Mouse (Mus musculus) hindbrain, embryonic 13.5 days (tissue): Measurements from ENCODE around the gene Mrps2. TPM values are rescaled to one million over a fixed set of nuclear protein-coding genes. Genes with fewer than 3 reads are reported as not detected.
"Not testable (repeated sequence)": the region's sequence is repeated elsewhere in the genome, so short reads cannot be mapped to it uniquely, and the experiment has no call there.

Source experiments
- ATAC-seq: fragments of 200-750 bp; cut with Nextera tagmentation; 2 replicates; pipeline ENCODE4 v1.8.0; 2017; ENCODE audit warnings: moderate TSS enrichment; ENCODE audit not compliant: low FRiP score
- H3K27ac ChIP-seq: fragments of 300-500 bp; sonication (generic); 2 replicates; pipeline ENCODE4 v1.5.1; 2015; ENCODE audit warnings: inconsistent platforms, mild to moderate bottlenecking, moderate library complexity
- H3K27me3 ChIP-seq: fragments of 300-500 bp; sonication (generic); 2 replicates; pipeline ENCODE4 v1.6.1; 2015; ENCODE audit warnings: mild to moderate bottlenecking, inconsistent platforms
- H3K36me3 ChIP-seq: fragments of 300-500 bp; sonication (generic); 2 replicates; pipeline ENCODE4 v1.6.1; 2015; ENCODE audit warnings: mild to moderate bottlenecking, inconsistent platforms
- H3K4me1 ChIP-seq: fragments of 300-500 bp; sonication (generic); replicated peaks from 2 replicates; pipeline ENCODE4 v1.6.1; 2015; ENCODE audit warnings: inconsistent platforms
- H3K4me2 ChIP-seq: fragments of 300-500 bp; sonication (generic); 2 replicates; pipeline ENCODE4 v1.6.1; 2015; ENCODE audit warnings: inconsistent platforms, mild to moderate bottlenecking, moderate library complexity
- H3K4me3 ChIP-seq: fragments of 300-500 bp; sonication (generic); 2 replicates; pipeline ENCODE4 v1.5.1; 2015; ENCODE audit warnings: mild to moderate bottlenecking, inconsistent platforms
- H3K9ac ChIP-seq: fragments of 300-500 bp; sonication (generic); 2 replicates; pipeline ENCODE4 v1.6.1; 2015; ENCODE audit warnings: mild to moderate bottlenecking, inconsistent platforms
- H3K9me3 ChIP-seq: fragments of 300-500 bp; sonication (generic); 2 replicates; pipeline ENCODE4 v1.6.1; 2016; ENCODE audit warnings: inconsistent platforms
- WGBS: fragments of 180-500 bp; shearing (Covaris S2); methylation state at CpG from one replicate; pipeline ENCODE4 v1.1.7; 2015; 5-methylcytosine and 5-hydroxymethylcytosine counted together
- polyA plus RNA-seq: library from polyadenylated mRNA; unstranded; fragments of >200 nt; fragmentation: Nextera tagmentation; extraction: Ambion mirVana; gene quantifications from 2 replicates; pipeline ENCODE4 v1.2.1, GENCODE M21; 2015

The Mrps2 gene
- polyA plus RNA-seq, 1 experiment from 2014 or later: 51.9 TPM

- WGBS: 56% methylated on average over 5 of the region's 5 CpGs
Observed at GRCm38 (mm10) chr2:28511600-28511999, 43.7 kb downstream of the Mrps2 start.

GRCm38 (mm10) chr2:28512798-28513401, 45.0 kb downstream of the Mrps2 start, which contains the start of gene Ralgds:
Ralgds (plus strand) TSS chr2:28513125.
- H3K4me2 ChIP-seq: peak within 1 kb of the TSS; percentile 84
- H3K27me3 ChIP-seq: 0 out of 2 replicates have a peak, but pooled peaks cover 14% of the 10 kb centered on the region
- H3K4me3 ChIP-seq: peak within 1 kb of the TSS; percentile 88
- peaks cover 41% of the 10 kb centered on the region for H3K4me1 ChIP-seq
- under 1% methylated on average over 32 of the region's 71 CpGs for WGBS
- H3K27ac ChIP-seq: peak within 1 kb of the TSS; percentile 95
- peak; percentile 70 for ATAC-seq
- peak within 1 kb of the TSS; percentile 99 for H3K9ac ChIP-seq
- peaks cover 19% of the 10 kb centered on the region for H3K36me3 ChIP-seq
- H3K9me3 ChIP-seq: no peaks in the 10 kb centered on the region

More at GRCm38 (mm10) chr2:28511600-28511999, 43.7 kb downstream of the Mrps2 start:
- Histone ChIP-seq H3K4me1 (peaks cover 28% of the 10 kb centered on the region), H3K36me3 (peaks cover 13% of the 10 kb centered on the region), H3K27me3 (0 out of 2 replicates have a peak, but pooled peaks cover 14% of the 10 kb centered on the region)
- H3K27ac ChIP-seq, H3K9ac ChIP-seq, ATAC-seq, H3K9me3 ChIP-seq, H3K4me2 ChIP-seq, H3K4me3 ChIP-seq: not testable (repeated sequence)

GRCm38 (mm10) chr2:28513431-28514370, 45.8 kb downstream of the Mrps2 start:
- peaks cover 19% of the 10 kb centered on the region for H3K36me3 ChIP-seq
- H3K4me2 ChIP-seq: peak overlapping the region; percentile 84
- peak overlapping the region; percentile 88 for H3K4me3 ChIP-seq
- peak; percentile 60 for ATAC-seq
- H3K9ac ChIP-seq: peak overlapping the region; percentile 99
- H3K27ac ChIP-seq: peak overlapping the region; percentile 95
- H3K27me3 ChIP-seq: 0 out of 2 replicates have a peak, but pooled peaks cover 14% of the 10 kb centered on the region
- 6% methylated on average over 39 of the region's 47 CpGs for WGBS
- H3K9me3 ChIP-seq: no peaks in the 10 kb centered on the region
- peaks cover 49% of the 10 kb centered on the region for H3K4me1 ChIP-seq

DNA sequence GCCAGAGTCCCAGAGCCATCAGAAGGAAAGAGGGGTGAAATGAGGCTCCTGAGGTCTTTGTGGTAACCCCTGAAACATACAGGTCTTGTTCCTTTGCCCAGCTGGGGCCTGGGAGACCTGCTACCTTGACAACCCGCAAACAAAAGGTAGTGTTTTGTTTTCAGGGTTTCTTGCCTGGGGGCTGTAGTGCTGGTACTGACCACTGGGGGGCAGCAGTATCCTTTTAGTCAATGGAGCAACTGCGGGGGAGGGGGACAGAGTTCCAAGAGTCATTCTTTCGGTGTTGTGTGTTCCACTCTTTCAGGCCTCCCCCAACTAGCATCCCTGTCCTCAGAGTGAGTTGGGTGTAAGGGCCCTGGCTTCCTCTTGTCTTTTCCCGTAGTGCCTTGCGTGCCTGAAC, 46.6 kb downstream of the Mrps2 start:
- H3K27me3 ChIP-seq: 0 out of 2 replicates have a peak, but pooled peaks cover 14% of the 10 kb centered on the region
- 16% methylated on average over 5 of the region's 5 CpGs for WGBS
- peaks cover 57% of the 10 kb centered on the region for H3K4me1 ChIP-seq
- peak overlapping the region; percentile 99 for H3K9ac ChIP-seq
- peaks cover 19% of the 10 kb centered on the region for H3K36me3 ChIP-seq
- peak overlapping the region; percentile 84 for H3K4me2 ChIP-seq
- peak overlapping the region; percentile 95 for H3K27ac ChIP-seq
- peak overlapping the region; percentile 88 for H3K4me3 ChIP-seq
- ATAC-seq: no peak
- H3K9me3 ChIP-seq: no peaks in the 10 kb centered on the region

GRCm38 (mm10) chr2:28517206-28517909, 49.5 kb downstream of the Mrps2 start:
- Histone ChIP-seq H3K9ac (peak overlapping the region; percentile 26; the same call in 1 of the 2 replicates), H3K4me2 (peak overlapping the region; percentile 27; the same call in 1 of the 2 replicates), H3K4me1 (peaks cover 86% of the 10 kb centered on the region), H3K4me3 (no peak overlapping the region), H3K27me3 (no peaks in the 10 kb centered on the region), H3K27ac (peak overlapping the region; percentile 55), H3K9me3 (no peaks in the 10 kb centered on the region), H3K36me3 (peaks cover 28% of the 10 kb centered on the region)
- WGBS: 45% methylated on average over 5 of the region's 5 CpGs
- ATAC-seq: no peak

DNA sequence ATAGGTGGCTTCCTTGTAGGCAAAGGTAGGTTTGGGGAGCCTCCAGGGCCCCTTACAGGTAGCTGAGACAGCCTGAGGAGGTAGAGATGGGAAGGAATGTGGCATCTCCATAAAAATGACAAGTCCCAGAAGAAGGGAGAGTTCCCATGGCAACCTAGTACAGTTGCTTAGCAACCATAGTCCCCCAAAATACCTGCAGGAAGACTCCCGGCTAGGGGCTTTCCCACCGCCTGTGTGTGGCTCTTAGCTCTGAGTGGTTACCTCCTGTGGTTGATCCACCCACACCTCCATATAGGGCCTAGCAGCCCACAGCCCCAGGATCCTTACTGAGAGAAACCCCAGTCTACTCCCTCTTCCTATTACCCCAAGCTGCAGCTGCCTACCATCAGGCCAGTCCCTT, 50.4 kb downstream of the Mrps2 start:
- H3K9me3 ChIP-seq: no peaks in the 10 kb centered on the region
- peak overlapping the region; percentile 55 for H3K27ac ChIP-seq
- no peak for ATAC-seq
- 17% methylated on average over 2 of the region's 2 CpGs for WGBS
- peaks cover 33% of the 10 kb centered on the region for H3K36me3 ChIP-seq
- H3K27me3 ChIP-seq: no peaks in the 10 kb centered on the region
- H3K9ac ChIP-seq: peak overlapping the region; percentile 53
- H3K4me3 ChIP-seq: no peak overlapping the region
- H3K4me2 ChIP-seq: peak overlapping the region; percentile 27; the same call in 1 of the 2 replicates
- H3K4me1 ChIP-seq: peaks cover 90% of the 10 kb centered on the region

DNA sequence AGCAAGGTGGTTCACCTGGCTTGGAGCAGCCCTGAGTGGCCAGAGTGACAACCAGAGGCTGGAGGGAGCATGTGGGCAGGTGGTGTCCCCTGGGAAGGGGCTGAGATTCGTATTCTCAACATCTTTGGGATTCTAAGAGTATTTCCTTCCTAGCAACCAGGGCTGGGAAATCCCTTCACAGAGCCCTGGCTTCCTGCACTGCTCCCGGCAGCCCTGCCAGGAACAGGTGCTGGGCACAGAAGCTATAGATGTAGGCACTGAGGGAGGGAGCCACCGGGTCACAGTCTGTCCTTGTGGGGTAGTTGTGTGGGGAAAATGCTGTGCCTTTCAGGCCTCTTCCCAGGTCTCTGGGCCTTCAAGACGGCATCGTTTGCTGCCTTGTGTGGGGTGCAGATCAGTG, 52.7 kb downstream of the Mrps2 start:
- Histone ChIP-seq H3K36me3 (peaks cover 29% of the 10 kb centered on the region), H3K27ac (no peak overlapping the region), H3K4me1 (peaks cover 95% of the 10 kb centered on the region), H3K4me2 (no peak overlapping the region), H3K9ac (peak overlapping the region; percentile 35; the same call in 1 of the 2 replicates), H3K9me3 (no peaks in the 10 kb centered on the region), H3K27me3 (no peaks in the 10 kb centered on the region), H3K4me3 (no peak overlapping the region)
- no peak for ATAC-seq
- WGBS: 60% methylated on average over 5 of the region's 5 CpGs

Other genes starting within 250 kb of the Mrps2 start
- 11.3 and 14.0 TPM in 2 replicates for gene Ppp1r26, start 21.3 kb upstream of the Mrps2 start, polyA plus RNA-seq
- gene 1700007K13Rik, start 1.7 kb upstream of the Mrps2 start, polyA plus RNA-seq: 2.4 and 3.1 TPM in 2 replicates
- 0.52 and 1.0 TPM in 2 replicates for gene Gbgt1, start 28.8 kb downstream of the Mrps2 start, polyA plus RNA-seq
- 2.1 and 3.6 TPM in 2 replicates for gene Gm10134, start 38.0 kb downstream of the Mrps2 start, polyA plus RNA-seq
- 78.9 and 87.9 TPM in 2 replicates for gene Ralgds, start 45.1 kb downstream of the Mrps2 start, polyA plus RNA-seq
- 0.08 and 0.13 TPM in 2 replicates for gene Cel, start 95.3 kb downstream of the Mrps2 start, polyA plus RNA-seq
- 40.8 and 46.8 TPM in 2 replicates for gene Gtf3c5, start 115.7 kb downstream of the Mrps2 start, polyA plus RNA-seq
- 0.19 and 0.23 TPM in 2 replicates for gene Gfi1b, start 153.9 kb downstream of the Mrps2 start, polyA plus RNA-seq
- 33.7 and 33.9 TPM in 2 replicates for gene Tsc1, start 173.2 kb downstream of the Mrps2 start, polyA plus RNA-seq
- gene Spaca9, start 231.7 kb downstream of the Mrps2 start, polyA plus RNA-seq: 3.8 and 4.0 TPM in 2 replicates
- 1.9 and 2.3 TPM in 2 replicates for gene Ak8, start 232.1 kb downstream of the Mrps2 start, polyA plus RNA-seq